Mouse (Mus musculus): Measurements from ENCODE around the gene Ifnk. TPM values are rescaled to one million over a fixed set of nuclear protein-coding genes. Genes with fewer than 3 reads are reported as not detected.

The Ifnk gene
- total and polyA plus RNA-seq, 2 experiments from 2014 or later, result not detected

DNA sequence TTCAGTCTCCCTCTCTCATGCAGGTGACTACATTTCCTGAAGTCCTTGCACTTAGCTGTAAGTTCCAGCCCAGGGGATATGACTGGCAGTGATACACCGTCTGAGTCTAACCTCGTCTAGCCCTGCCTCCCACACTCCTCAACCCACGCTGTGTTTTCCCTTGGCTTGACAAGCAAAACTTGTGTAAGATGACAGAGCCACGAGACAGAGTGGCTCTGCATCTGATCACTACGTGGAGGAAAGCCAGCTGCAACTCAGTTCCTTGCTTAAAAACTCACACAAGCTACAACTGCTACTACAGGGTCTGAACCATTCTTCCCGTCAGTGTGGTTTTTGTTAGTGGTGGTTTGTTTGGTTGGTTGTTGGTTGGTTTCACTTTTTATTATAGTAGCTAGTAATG lies 11.5 kb upstream of the Ifnk start:
- H3K9me3 ChIP-seq (replicated peaks; ENCODE audit: control insufficient read depth, low read length), result no peaks in the 10 kb centered on the region
- H3K27ac ChIP-seq (ENCODE audit: low read depth), result no peak overlapping the region
- H3K27me3 ChIP-seq (ENCODE audit: control insufficient read depth, insufficient read depth, low read length), result no peaks in the 10 kb centered on the region
- no peak overlapping the region for H3K9ac ChIP-seq (replicated peaks; ENCODE audit: low read depth, low read length)
- H3K4me1 ChIP-seq (ENCODE audit: control insufficient read depth, insufficient read depth), result no peaks in the 10 kb centered on the region
- no peak for DNase-seq (ENCODE audit: low spot score)
- TF ChIP-seq CTCF (IDR thresholded peaks at IDR 0.05; ENCODE audit: low read depth), result no peak
- TF ChIP-seq EP300 (IDR thresholded peaks at IDR 0.05; ENCODE audit: low read depth), result no peak
- H3K4me3 ChIP-seq (ENCODE audit: low read depth, low read length), result no peak overlapping the region
- H3K4me2 ChIP-seq (ENCODE audit: low read depth, low read length), result no peak overlapping the region
- WGBS, result 60% methylated on average over 6 of the region's 6 CpGs
- H3K36me3 ChIP-seq (replicated peaks; ENCODE audit: control insufficient read depth, insufficient read depth, low read length), result no peaks in the 10 kb centered on the region
- ATAC-seq (ENCODE audit: insufficient read depth, low read depth), result no peak

GRCm38 (mm10) chr4:35143472-35144102 lies 8.3 kb upstream of the Ifnk start:
- TF ChIP-seq CTCF (IDR thresholded peaks at IDR 0.05; ENCODE audit: low read depth), result no peak
- DNase-seq (ENCODE audit: low spot score), result no peak
- no peaks in the 10 kb centered on the region for H3K4me1 ChIP-seq (ENCODE audit: control insufficient read depth, insufficient read depth)

DNA sequence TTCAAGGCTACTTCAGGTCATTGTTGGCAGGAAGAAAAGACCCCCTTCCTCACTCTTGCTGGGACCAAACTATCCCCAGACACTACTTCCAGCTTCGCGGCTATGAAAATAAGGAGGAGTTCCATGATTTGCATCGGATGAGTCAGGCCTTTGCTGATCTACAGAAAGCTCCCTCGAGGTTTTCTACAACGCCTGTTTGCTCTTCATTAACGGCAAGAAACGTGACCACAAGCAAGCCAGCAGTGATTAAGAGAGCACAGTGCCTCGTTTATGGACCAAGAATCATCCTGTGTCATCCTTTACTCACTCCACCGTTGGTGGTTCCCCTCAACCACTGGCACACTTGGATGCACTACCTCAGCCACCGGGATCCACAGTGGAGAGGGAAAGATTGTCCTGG lies 6.1 kb upstream of the Ifnk start:
- H3K4me2 ChIP-seq (ENCODE audit: low read depth, low read length), result no peak overlapping the region
- ATAC-seq (ENCODE audit: insufficient read depth, low read depth), result no peak
- DNase-seq (ENCODE audit: low spot score), result no peak
- H3K4me3 ChIP-seq (ENCODE audit: low read depth, low read length), result no peak overlapping the region
- no peak overlapping the region for H3K9ac ChIP-seq (replicated peaks; ENCODE audit: low read depth, low read length)
- 80% methylated on average over 10 of the region's 10 CpGs for WGBS
- no peaks in the 10 kb centered on the region for H3K27me3 ChIP-seq (ENCODE audit: control insufficient read depth, insufficient read depth, low read length)
- no peaks in the 10 kb centered on the region for H3K36me3 ChIP-seq (replicated peaks; ENCODE audit: control insufficient read depth, insufficient read depth, low read length)
- H3K27ac ChIP-seq (ENCODE audit: low read depth), result no peak overlapping the region
- no peak for TF ChIP-seq EP300 (IDR thresholded peaks at IDR 0.05; ENCODE audit: low read depth)
- no peak for TF ChIP-seq CTCF (IDR thresholded peaks at IDR 0.05; ENCODE audit: low read depth)
- no peaks in the 10 kb centered on the region for H3K4me1 ChIP-seq (ENCODE audit: control insufficient read depth, insufficient read depth)
- no peaks in the 10 kb centered on the region for H3K9me3 ChIP-seq (replicated peaks; ENCODE audit: control insufficient read depth, low read length)

More at GRCm38 (mm10) chr4:35143472-35144102, 8.3 kb upstream of the Ifnk start:
- no peak overlapping the region for H3K4me3 ChIP-seq (ENCODE audit: low read depth, low read length)
- H3K9me3 ChIP-seq (replicated peaks; ENCODE audit: control insufficient read depth, low read length), result no peaks in the 10 kb centered on the region
- H3K9ac ChIP-seq (replicated peaks; ENCODE audit: low read depth, low read length), result no peak overlapping the region; the same call in 1 of the 2 replicates
- no peak overlapping the region for H3K4me2 ChIP-seq (ENCODE audit: low read depth, low read length)
- H3K36me3 ChIP-seq (replicated peaks; ENCODE audit: control insufficient read depth, insufficient read depth, low read length), result no peaks in the 10 kb centered on the region
- no peak for ATAC-seq (ENCODE audit: insufficient read depth, low read depth)
- H3K27me3 ChIP-seq (ENCODE audit: control insufficient read depth, insufficient read depth, low read length), result no peaks in the 10 kb centered on the region
- no peak overlapping the region for H3K27ac ChIP-seq (ENCODE audit: low read depth)
- WGBS, result 50% methylated on average over 12 of the region's 12 CpGs

- no peak overlapping the region for H3K27ac ChIP-seq (ENCODE audit: low read depth)
- H3K36me3 ChIP-seq (replicated peaks; ENCODE audit: control insufficient read depth, insufficient read depth, low read length), result no peaks in the 10 kb centered on the region
- no peaks in the 10 kb centered on the region for H3K27me3 ChIP-seq (ENCODE audit: control insufficient read depth, insufficient read depth, low read length)
- no peak overlapping the region for H3K4me3 ChIP-seq (ENCODE audit: low read depth, low read length)
- no peaks in the 10 kb centered on the region for H3K9me3 ChIP-seq (replicated peaks; ENCODE audit: control insufficient read depth, low read length)
- 53% methylated on average over 5 of the region's 5 CpGs for WGBS
- TF ChIP-seq CTCF (IDR thresholded peaks at IDR 0.05; ENCODE audit: low read depth) (no peak), EP300 (IDR thresholded peaks at IDR 0.05; ENCODE audit: low read depth) (no peak)
- no peaks in the 10 kb centered on the region for H3K4me1 ChIP-seq (ENCODE audit: control insufficient read depth, insufficient read depth)
- ATAC-seq (ENCODE audit: insufficient read depth, low read depth), result no peak
- H3K4me2 ChIP-seq (ENCODE audit: low read depth, low read length), result no peak overlapping the region
- no peak for DNase-seq (ENCODE audit: low spot score)
- no peak overlapping the region for H3K9ac ChIP-seq (replicated peaks; ENCODE audit: low read depth, low read length)
Observed at GRCm38 (mm10) chr4:35146597-35146996, 5.3 kb upstream of the Ifnk start.

- H3K4me1 ChIP-seq (ENCODE audit: control insufficient read depth, insufficient read depth), result no peaks in the 10 kb centered on the region
- no peaks in the 10 kb centered on the region for H3K9me3 ChIP-seq (replicated peaks; ENCODE audit: control insufficient read depth, low read length)
- H3K36me3 ChIP-seq (replicated peaks; ENCODE audit: control insufficient read depth, insufficient read depth, low read length), result no peaks in the 10 kb centered on the region
- no peaks in the 10 kb centered on the region for H3K27me3 ChIP-seq (ENCODE audit: control insufficient read depth, insufficient read depth, low read length)
- no peak for TF ChIP-seq CTCF (IDR thresholded peaks at IDR 0.05; ENCODE audit: low read depth)
- no peak for TF ChIP-seq EP300 (IDR thresholded peaks at IDR 0.05; ENCODE audit: low read depth)
- no peak overlapping the region for H3K27ac ChIP-seq (ENCODE audit: low read depth)
- no peak overlapping the region for H3K4me2 ChIP-seq (ENCODE audit: low read depth, low read length)
- ATAC-seq (ENCODE audit: insufficient read depth, low read depth) (no peak), DNase-seq (ENCODE audit: low spot score) (no peak)
- no peak overlapping the region for H3K4me3 ChIP-seq (ENCODE audit: low read depth, low read length)
- H3K9ac ChIP-seq (replicated peaks; ENCODE audit: low read depth, low read length), result no peak overlapping the region
- 86% methylated on average over 4 of the region's 4 CpGs for WGBS
Observed at GRCm38 (mm10) chr4:35148326-35148725, 3.5 kb upstream of the Ifnk start.

DNA sequence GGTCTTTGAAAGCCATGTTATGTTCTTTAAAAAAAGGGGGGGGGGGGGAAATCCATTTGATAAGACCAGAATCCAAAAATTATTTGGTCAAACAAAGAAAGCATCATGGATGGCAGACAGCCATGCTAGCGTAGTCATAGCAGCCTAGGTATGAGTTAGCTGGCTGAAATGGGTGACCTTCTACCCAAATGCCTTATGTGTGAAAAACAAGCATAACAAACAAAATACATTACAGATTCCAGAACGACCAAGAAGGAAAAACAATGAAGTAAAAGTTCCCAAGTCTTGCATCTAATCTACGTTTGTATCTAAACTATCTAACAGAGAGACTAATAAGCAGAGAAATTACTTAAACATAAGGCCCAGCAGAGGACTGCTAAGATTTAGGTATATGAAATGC lies 1.1 kb upstream of the Ifnk start:
- WGBS, result 75% methylated on average over 3 of the region's 3 CpGs
- no peaks in the 10 kb centered on the region for H3K27me3 ChIP-seq (ENCODE audit: control insufficient read depth, insufficient read depth, low read length)
- TF ChIP-seq EP300 (IDR thresholded peaks at IDR 0.05; ENCODE audit: low read depth), result no peak
- H3K9me3 ChIP-seq (replicated peaks; ENCODE audit: control insufficient read depth, low read length), result no peaks in the 10 kb centered on the region
- no peak overlapping the region for H3K4me2 ChIP-seq (ENCODE audit: low read depth, low read length)
- ATAC-seq (ENCODE audit: insufficient read depth, low read depth) (no peak), DNase-seq (ENCODE audit: low spot score) (no peak)
- H3K27ac ChIP-seq (ENCODE audit: low read depth), result no peak overlapping the region
- H3K4me1 ChIP-seq (ENCODE audit: control insufficient read depth, insufficient read depth), result no peaks in the 10 kb centered on the region
- no peaks in the 10 kb centered on the region for H3K36me3 ChIP-seq (replicated peaks; ENCODE audit: control insufficient read depth, insufficient read depth, low read length)
- no peak overlapping the region for H3K9ac ChIP-seq (replicated peaks; ENCODE audit: low read depth, low read length)
- H3K4me3 ChIP-seq (ENCODE audit: low read depth, low read length), result no peak overlapping the region
